Mouse (Mus musculus): ENCODE results near the gene Mtmr2. TPM values are rescaled to one million over a fixed set of nuclear protein-coding genes. Genes with fewer than 3 reads are reported as not detected.

Mtmr2 gene
- total and polyA plus RNA-seq, 3 experiments: 52.7 to 282 (median 58.4) TPM

DNA sequence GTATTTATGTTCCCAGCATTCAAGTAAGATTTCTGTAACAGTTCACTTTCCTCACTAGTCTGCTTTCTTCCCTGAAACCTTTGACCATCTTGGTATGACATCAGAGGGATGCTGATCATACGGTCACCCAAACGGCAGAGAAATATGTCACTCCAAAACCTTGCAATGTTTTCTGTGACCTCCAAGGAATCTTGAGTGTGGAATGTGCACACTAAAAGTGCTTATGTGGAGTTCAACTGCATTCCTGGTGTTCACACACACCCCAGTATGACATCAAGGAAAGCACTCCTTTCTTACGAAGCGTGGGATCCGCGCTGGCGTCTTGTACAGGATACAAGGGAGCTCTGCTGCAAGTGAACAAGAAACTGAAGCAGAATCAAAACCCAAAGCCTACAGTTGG, 58.6 kb downstream of the Mtmr2 start:
- no peak for DNase-seq

DNA sequence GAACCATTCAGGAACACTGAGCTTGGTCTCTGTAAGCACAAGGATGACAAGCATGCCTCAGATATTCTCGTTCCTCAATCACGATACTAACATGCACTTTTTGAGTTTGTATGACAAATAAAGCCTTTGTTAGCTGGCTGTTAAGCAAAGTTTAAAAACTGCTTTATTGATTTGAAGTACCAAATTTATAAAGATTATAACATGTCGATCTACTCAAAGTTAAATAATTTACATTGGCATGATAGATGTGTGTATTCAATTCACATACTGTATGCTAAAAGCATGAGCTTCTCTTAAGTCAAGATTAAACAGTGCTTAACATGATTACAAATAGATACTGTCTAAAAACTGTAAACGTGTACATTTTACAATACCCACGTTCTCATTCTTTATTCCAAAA, 59.4 kb downstream of the Mtmr2 start:
- no peak for DNase-seq

DNA sequence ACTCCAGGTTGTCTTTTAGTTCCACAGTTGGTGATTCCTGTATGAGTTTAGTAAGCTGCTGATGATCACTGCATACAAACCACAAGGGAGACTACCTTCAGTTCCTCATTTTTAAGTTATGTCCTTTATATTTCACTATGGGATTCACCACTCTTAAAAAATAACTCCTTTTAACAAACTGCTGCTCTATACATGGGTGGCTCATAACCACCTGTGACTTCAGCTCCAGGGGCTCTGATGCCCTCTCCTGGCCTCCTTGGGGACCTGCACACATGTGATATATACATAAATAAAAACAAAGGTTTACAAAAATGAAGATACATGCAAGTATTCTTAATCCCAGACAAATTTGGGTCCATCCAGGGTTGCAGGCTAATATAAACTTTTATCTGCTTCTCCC, 61.7 kb downstream of the Mtmr2 start:
- no peak for DNase-seq

DNA sequence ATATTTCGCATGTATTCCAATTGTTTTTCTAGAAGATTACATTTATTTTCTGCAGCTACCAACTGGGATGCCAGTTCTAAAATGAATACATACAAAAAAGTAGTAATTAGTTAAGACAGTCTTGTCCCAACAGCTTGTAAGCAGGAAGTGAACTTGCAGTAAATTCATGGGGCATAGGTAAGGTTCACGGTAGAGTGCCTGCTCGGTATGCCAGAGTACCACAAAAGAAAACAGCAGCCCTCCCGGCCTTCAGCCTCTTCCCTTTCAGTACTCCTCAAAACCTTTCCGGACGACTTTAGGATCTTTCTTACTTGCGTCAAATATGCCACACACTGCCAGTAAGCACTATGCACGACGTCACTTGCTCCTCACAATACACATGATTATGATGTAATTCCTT, 70.2 kb downstream of the Mtmr2 start:
- DNase-seq: no peak

DNA sequence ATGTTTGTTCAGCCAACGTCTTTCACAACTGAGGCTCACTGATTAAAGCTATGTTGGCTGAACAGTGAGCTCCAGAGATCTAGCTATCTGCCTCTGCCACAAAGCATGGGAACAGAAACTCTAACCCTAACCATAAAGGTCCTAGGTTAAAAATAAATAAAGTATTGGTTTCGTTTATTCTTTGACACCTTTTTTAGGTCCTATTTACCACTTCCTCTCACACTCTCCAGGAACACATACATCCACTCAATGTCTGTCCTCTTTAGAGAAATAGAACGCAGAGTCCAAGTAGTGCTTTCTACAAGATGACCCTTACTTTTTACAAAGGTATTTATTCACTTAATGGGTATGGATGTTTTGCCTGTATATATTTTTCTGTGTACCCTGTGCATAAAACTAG, 72.6 kb downstream of the Mtmr2 start:
- no peak for DNase-seq

DNA sequence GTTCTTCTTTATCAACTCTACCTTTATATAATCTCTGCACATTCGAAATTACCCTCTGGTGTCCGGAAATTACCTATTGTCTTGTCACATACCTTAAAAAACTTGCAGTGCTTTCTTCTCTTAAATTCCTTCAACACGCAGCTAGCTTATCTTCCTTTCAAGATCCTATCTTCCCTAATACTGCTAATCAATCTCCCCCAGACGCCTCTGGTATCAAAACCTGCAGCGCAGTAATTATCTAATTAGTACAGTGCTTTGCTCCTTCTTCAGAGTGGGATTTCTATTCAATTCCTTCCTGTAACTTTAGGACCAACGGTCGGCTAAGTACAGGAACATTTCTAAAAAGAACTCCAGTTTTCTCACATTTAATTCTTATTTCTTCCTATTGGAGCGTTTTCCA, 77.7 kb downstream of the Mtmr2 start:
- DNase-seq: no peak

DNA sequence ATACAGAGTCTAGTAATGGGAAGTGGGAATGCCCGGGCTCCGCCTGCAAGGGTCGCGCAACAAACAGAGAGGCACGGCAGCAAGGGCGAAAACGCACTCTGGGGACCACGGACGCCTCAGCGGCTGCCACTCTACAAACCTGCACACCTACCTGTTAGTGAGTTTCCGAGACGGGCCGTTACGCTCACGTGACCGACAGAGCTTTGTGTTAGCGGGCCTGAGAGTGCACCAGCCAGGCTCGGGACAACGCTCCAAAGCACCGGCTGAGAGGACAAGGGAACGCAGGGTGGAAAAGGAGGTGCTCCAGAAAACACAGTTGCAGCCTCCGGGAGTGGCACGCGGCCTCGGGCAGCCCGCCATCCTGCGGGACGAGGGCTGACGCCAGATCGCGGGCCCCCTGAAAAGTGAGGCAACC, 78.2 kb downstream of the Mtmr2 start:
- no peak for DNase-seq

DNA sequence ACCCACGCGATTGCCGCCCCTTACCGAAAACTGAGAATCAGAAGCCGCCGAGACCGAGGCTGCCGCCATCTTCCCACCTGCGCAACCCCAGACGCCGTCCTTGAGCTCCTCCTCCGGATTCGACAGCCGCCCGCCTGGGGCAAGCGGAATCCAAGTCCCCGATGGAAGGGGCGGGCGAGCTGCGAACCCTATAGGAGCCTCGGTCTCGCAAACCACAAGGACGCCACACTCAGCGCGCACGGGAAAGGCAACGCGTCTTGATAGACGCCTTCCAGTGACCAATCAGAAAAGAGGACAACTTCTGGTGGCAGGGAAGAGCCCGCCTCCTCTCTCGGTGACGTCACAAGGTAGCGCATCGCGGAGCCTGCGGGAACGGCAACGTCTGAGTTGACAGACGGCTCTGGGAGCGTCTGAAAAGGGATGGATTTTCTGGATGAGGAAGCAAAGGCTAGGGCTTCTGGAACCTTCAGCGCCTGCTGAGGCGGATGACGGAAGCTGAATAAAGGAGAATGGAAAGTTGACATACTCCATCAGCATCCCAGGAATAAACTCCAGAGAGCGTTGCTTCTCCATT, 78.7 kb downstream of the Mtmr2 start, which contains the start of gene Cep57:
Gene Cep57 (minus strand): TSS at position 276 of the 574 bp plus-strand sequence.
- DNase-seq: peak; percentile 95

DNA sequence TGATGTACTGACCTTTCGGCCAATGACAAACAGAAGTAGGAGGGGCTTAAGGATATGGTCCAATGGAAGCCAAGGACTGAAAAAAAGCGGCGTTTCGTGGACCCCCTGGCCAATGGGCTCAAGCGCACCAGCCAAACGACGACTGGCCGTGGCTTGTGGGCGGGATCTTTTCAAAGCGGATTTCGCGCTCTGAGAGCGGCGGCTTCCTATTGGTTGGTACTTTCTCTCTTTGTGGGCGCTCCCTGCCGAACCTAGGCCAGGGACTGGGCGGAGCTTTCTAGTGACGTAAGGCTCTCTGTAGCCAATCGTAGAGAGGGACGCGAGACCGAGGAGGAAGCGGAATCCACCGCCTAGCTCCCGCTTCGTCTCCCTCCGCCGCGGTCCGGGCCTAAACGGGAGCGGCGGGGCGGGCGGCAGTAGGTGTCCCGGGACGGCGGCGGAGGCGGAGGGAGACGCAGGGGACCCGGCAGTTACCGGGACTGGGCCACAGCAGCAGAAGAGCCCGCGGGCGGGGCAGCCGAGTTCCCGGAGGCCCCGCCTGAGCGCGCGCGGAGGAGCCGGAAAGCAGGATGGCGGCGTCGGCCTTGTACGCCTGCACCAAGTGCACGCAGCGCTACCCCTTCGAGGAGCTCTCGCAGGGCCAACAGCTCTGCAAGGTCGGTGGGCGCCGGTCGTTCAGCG, 79.3 kb downstream of the Mtmr2 start, which contains the start of gene Fam76b:
Gene Fam76b (plus strand): TSS at position 311 of the 681 bp plus-strand sequence.
- peak; percentile 100 for DNase-seq

DNA sequence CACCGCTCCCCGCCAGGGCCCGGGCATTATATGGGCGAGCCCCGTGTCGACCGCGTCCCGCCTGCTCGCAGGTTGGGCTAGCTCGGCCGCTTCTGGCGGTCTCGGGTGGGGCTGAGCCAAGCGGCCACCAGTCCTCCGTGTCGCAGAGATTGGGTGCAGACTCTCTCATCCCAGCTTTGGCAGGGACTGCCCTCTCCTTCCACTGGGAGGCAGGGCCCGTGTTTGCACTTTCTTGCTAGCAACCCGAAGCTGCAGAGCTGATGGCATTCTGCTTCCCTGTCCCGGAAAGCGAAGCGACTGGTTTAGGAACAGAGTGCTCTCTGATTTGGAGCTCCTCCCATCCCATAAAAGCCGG, 79.9 kb downstream of the Mtmr2 start:
- DNase-seq: no peak

DNA sequence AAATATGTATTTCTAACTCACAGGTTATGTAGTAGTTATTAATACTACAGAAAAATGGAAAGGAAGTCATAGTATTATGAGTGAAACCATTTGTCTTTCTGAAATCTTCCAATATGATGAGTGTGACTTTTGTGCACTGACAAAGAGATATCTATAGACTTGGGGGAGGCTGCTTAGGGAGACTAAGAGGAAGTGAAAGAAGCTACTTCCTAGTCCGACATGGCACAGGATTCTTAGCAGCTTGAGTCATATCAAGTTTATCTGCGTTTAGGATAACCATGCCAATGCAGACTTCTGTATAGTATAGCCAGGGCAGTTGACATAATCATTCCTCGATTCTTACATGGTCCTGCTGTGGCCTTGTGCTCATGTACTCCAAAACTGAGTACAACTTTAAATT, 87.0 kb downstream of the Mtmr2 start:
- DNase-seq: no peak

DNA sequence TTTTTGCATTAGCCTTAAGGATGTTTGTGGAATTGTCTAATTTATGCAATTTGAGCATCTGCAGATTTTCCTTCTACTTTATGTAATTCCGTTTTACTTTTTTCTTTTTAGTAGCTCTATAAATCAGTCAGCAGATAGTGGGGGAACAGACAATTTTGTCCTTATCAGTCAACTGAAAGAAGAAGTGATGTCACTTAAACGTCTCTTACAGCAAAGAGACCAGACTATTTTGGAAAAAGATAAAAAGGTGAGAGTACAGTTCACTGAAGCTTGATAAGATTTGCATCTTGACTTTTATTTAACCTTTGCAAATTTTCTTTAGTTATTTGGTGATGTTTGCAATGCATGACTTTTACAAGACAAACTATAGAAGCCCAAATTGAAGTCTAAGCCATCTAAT, 88.5 kb downstream of the Mtmr2 start:
- no peak for DNase-seq

DNA sequence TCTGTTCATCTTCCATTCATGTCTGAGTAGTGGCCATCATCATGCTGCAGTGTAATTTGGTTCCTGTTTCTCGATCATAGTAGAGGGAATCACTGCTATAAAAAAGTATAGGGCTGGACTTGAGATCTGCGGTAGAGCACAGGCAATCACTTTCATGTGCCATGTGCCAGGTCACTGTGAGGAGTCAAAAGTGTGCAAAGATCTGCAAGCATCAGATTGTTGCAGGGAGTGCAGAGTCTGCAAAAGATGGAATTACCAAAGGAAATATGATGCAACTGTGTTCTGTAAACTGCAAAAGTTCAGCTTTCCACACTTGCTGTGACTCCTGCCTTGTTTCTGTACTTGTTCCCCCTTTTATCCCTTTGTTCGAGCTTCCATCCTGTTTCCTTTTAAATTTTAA, 99.4 kb downstream of the Mtmr2 start:
- no peak for DNase-seq

DNA sequence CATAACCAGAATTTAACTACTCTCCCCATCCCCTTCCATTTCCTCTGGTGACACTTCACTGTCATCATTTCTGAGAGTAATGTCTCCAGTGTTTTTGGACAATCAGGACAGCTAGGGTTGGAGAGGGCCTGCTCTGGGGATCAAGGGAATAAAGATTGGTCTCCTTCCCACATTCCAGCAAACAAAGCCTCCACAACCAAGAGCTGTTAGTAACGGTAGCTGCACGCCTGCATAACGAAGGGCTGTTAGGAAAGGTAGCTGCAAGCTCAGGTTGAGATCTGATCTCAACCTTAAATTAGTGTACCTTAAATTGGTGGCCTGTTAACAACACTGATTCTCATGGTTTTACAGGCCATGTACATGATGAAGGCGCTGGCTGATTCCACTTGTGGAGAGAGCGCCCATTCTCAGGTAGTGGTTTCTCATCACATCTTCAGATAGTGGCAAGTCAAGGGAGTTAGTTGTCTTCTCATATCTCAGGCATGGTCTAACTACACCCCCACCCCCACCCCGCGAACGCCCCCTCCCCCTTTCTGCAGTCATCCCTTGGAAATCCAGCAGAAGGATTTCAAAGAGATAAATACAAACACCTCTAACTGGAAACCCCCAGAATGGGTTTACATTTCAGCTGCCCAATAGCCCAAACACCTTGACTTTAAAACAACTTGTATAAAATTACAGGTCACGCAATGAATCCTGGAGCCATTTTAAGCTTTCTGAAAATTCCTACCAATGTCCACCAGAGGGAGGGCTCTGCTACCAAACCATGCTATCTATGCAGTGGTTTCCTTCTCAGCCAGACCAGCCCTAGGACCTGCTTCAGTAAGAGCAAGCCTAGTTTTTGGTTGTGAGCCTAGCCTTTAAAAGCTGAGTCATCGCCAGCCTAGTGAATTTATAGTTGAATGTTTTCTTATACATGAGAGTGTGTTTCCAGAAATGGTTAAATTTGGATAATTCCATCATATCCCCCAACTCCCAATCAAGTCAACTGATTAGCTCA, 100.6 kb downstream of the Mtmr2 start:
- DNase-seq: peak; percentile 19

DNA sequence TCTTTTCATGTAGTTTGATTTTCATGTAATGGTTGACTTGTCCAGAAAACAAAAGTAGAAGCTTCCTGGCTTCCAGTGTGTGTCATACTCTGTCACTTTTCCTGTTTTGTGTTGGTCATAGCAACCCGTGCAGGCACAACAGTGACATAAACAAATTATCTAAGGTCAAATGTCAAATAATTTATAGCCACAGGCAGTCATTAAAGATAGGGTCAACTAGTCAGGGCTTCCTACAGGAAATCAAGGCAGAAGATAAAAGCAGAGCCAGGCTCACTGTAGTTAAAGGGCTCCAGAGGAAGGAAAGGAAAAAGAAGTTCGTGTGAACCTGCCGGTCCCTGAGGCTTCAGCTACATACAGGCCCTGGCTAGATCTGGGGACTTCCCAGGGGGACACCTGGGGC, 105.7 kb downstream of the Mtmr2 start:
- no peak for DNase-seq

Other genes starting within 250 kb of the Mtmr2 start
- gene Cep57, start 78.7 kb downstream of the Mtmr2 start, total RNA-seq (2021): 10 to 100 TPM; 15.5 to 16.5 TPM
- gene Cep57, start 78.7 kb downstream of the Mtmr2 start, polyA plus RNA-seq (2012; rRNA removed): 3.3 and 4.9 TPM in 2 replicates
- 10 to 100 TPM; 12.0 to 19.4 TPM for gene Fam76b, start 79.3 kb downstream of the Mtmr2 start, total RNA-seq (2021)
- gene Fam76b, start 79.3 kb downstream of the Mtmr2 start, polyA plus RNA-seq (2012; rRNA removed): 5.9 and 6.2 TPM in 2 replicates